Mouse (Mus musculus): ENCODE measurements around the gene Mrps23.

Mrps23 gene

DNA sequence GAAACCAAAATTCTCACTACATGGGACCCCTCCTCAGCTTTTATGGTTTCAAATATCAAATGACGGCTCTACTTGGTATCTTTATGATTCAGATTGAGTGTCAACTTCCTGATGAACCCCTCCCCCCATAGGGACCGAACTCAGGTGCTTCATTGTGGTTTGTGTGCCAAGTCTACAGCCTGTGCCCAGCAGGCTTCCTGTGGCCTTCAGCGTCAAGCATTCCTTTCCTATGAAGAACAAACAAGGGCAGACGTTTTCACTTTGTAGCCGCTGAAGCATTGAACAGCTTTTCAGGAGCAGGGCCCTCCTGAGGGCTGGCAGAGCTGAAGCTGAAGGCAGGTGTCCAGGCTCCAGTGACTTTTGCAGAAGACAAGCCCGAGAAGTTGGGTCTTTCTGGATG lies 9.6 kb downstream of the Mrps23 start:
- no peak for DNase-seq

DNA sequence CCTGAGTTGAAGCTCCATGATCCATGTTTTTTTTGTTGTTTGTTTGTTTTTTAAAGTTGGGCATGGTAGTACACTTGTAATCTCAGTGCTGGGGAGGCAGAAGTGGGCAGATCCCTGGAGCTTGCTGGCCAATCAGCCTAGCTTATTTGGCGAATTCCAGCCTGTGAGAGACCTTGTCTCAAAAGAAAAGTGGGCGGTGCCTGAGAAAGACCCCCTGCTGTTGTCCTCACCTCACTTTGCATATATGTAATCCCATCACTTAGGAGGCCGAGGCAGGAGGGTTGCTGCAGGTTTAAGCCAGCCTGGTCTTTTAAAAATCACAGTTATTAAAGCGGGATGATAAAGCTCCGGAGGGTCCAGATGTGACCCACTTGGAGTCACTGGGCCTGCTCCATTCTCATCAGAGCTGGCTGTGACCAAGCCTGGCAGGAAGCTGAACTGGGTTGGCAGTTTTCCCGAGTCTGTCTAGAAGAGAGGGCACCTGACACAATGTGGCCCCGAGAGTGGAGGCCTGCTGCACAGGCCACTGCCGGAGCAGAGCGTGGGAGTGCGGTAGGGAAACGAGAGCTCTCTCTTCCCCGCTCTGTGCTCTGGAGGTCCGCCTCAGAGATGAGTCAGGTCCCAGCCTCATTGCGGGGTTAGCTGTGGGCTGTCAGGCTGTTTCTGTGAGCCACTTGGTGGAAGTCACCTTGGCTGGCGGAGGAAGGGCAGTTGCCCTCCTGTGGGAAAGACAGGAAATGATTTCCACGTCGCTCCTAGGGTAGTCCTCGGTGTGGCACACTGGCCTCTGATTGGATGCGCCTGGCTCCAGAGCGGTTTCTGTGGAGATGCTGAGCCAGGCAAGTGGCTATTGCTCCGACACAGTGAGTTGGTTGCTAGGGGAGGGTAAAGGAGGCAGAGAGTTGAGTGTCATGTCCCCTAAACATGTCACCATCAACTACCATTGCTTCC lies 11.0 kb downstream of the Mrps23 start:
- DNase-seq, result peak; percentile 98

DNA sequence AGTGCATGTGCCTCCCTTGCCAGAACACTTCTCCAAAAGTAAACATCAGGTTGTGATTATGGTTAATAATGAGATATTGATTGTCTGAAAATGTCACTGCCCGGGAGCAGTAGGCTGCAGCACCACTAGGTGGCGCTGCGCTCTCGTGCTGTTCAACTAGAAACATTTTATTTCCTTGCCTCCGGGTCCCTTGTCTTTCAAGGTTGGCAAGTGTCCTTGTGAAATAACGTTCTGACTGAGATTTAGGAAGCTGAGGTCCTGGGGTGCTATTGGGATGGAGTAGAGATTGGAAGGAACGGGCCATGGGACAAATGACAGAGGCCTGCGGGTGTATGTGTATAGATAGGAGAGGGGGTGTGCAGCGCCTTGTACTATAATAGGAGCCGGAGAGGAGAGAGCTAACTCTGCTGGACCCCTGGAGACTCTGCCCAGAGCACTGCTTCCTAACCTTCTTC lies 12.1 kb downstream of the Mrps23 start:
- DNase-seq, result peak; percentile 92

DNA sequence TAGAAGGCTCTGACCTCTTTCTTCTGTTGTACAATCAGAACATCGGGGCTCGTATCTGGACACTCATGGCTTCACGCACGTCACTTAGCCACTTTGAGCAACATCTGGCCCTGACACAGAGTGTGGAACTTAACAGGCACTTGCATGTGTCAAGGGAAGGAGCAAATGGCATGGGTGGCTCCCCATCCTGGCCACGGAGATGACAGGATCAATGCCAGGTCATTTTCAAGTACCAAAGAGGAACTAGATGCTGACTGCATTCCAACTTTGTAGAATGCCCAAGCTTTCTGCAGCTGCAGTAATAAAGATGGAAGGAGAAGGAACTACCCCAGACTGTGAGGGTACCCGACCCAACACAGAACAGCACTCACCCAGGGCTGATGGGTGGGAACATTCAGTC lies 14.0 kb downstream of the Mrps23 start:
- peak; percentile 86 for DNase-seq

DNA sequence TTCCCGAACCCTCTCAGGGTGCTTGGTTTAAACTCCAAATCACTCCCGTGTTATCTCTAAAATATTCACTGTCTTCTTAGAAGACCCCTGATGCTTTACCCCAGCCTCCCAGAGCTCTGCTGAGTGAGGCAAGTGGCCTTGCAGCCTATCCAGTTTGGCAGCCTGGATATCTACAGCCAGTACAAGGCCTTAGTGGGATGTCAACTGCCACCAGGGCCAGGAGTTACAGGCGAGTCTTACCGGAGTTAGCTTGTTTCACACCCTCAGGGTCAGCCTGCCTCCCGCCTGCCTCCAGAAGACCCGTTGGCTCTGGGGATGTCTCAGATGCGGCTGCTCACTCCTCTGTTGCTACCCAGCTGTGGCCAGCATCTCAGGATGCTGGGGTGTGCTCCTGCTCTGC lies 14.4 kb downstream of the Mrps23 start:
- peak; percentile 89 for DNase-seq

DNA sequence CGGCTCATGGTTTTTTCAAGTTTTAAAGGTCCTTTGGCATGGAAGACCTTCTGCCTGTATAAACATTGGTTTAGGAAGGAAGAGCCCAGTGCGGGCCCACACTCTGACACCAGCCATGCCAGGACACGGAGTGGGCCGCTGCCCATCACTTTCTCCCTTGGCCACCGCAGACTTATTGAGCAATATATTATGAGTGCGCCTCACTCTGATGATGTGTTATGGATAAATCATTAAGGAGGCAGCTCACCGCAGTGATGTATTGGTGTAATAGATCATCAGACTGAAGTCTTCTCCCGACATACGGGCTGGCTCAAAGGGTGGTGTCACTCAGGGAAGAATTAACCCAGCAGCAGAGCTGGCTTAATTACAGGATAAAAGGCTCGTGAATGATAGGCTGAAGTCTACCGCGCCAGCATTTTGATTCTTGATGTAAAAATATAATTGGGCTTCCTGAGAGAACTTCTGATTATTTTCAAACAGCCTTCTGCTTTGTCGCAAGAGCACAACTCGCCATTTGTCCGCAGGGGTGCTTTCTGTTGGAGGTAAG lies 17.8 kb downstream of the Mrps23 start:
- peak; percentile 84 for DNase-seq

DNA sequence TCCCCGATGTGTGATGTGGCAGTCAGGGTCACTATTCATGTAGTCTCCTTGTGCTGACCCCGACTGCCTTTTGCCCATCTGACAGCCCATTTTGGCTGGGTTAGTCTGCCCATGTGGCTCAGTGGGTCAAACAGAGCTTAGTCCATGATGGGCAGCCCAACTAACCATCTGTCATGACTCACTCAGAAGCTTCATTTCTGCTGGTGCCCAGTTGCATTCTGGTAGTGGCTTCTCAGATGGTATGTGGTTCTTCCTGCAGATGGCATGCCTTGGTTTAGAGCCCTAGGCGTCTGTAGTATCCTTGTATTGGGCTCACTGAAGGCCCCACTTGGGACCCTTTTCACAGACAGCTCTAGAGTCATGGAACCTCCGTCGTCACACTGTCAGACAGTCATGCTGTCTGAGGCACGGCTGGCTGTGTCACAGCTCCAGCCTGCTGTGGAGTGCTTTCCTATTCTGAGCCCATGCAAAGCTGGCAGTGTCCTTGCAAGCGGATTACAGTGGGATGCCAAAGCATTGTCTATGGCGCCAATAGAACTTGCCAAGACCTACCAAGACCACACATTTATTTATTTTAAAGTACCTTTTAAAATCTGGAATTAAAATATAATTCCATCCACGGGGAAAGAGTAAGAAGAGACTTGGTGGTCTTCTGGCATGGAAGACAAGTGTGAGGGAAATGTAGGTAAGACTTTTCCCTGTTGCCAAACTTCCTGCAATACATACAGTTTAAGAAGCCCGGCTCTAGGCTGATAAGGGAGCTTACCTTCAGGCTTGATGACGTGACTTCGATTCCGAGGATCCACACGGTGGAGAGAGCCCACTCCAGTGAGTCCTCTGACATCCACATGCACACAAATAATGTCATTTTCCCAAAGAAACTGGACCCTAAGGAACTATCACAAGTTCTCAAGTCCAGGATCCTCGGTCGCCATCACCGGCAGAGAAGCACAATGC lies 23.1 kb downstream of the Mrps23 start:
- no peak for DNase-seq

DNA sequence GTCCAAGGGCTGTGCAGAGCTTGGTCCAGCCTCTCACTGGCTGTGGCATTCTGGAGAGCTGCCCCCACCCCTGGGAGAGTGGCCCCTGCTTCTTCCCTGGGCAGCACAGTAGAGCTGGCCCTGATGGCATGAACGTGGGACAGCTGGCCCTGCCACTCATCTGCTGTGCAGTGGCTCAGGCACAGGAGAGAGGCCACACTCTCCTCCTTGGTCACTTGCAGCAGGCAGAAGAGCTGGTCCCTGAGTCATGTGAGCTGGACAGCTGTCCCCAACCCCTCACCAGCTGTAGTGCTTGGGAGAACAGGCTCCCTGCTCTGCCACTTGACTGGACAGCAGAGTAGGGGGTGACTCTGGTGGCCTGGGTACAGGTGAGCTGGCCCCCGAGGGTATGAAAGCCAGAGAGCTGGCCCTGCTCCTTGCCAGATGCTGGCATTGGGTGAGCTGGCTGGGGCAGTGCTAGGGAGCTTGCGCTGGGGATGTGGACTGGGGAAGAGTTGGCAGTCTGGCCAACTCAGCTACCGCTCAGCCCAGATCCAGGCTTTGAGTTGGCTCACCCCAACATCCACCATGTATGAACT lies 27.1 kb downstream of the Mrps23 start:
- peak; percentile 93 for DNase-seq

DNA sequence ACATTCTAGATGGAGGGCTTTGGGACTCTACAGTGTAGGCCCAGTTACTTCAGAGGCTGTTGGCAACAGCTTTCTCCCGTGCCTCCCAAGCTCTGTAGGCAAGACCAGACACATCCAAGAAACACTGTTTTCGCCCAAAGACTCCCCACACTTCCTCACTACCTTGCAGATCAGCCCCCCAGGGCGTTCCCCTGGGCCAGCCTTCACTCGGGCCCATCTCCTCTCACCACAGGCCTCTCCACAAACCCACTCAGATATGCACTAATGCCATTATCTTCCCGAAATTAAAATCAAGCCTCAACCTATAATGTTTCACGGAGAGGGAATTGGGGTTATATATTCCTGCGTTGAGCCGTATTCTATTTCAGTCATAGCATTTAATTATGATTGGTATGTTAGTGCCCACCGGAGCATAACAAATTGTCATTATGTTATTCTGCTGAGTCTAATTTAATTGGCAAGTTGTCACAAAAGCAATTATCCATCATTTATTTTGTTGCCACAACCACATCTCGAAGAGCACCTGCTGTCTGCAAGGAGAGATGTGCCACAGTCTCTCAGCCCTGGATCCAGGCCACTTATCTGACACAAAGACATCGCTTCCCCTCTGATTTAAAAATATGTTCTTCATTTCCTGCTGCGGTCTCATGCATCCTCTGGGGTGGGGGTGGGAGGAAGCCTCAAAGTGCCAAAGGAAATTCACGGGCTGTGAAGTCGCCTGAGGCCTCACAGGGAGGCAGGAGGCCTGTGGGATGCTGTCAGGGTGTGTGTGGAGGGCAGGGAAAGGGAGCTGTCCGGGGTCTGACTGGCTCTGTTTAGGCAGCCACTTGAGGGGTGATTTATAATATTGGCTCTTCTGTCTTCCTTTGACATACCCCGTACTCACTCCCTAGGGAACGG lies 29.6 kb downstream of the Mrps23 start:
- peak; percentile 95 for DNase-seq

DNA sequence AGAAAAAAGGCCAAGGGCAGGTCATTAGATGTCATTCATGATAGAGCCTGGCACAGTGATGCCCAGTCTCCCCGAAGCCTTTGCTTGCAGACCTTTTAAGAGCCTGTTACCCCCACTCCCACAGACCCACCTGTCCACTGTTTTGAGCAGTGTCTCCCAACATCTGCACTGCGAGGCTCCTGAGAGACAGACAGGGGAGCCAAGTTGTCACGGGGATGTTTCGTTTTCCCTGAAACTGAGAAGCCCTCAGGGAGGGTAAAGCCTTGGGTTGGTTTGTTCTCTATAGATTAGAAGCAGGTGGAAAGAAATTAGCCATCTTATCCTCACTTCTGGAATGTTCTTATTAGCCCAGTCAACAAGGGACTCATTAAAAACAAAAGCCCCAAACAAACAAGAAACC lies 30.6 kb downstream of the Mrps23 start:
- peak; percentile 93 for DNase-seq

DNA sequence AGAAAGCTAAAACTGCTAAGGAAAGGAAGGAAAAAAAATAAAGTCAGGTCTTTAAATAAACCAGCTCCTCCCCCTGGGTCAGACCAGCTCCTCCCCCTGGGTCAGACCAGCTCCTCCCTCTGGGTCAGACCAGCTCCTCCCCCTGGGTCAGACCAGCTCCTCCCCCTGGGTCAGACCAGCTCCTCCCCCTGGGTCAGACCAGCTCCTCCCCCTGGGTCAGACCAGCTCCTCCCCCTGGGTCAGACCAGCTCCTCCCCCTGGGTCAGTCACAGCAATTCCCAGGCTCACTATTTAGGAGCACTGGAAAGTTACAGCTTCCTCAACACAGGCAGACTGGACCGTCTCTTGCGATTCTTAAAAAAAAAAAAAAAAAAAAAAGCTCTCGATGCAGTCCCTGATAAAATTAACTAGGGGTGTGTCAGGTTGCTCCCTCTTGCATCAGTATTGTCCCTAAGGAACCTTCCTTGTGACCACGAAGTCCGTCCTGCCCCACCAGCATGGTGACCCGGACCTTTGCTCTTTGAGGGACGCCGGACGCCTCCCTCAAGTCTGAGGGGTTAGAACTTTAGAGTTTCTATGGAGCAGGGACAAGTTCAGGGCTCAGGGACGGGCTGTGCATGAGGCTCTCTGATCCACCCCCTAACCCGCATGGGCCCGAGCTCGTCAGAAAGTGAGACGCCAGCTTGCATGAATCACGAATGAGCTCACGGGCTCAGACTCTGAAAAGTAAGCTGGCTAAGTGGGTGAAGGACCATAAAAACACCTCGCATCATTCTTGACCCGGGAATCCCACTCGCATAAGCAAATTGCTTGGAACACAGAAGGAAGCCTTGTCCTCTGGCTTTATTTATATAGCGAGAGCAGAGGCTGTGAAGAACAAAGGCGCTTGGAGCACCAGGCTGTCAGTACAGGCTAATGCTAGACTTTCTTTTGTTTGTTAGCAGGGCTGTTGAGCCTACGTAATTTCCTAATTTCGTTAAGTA lies 31.3 kb downstream of the Mrps23 start:
- peak; percentile 98 for DNase-seq

DNA sequence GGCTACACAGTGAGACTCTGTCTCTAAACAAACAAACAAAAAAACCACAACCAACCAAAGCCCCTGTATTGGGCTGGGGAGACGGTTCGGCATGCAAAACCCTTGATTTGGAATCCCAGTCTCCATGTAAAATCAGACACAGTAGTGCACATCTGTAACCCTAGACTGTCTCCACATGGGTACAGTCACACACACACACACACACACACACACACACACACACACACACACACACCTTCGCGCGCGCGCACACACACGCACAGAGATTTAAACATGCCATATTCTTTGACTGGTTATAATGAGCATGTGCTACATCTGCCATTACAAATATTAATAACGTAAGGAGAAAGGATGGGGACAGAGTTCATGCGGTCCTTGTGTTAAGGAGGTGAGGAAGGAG lies 36.1 kb downstream of the Mrps23 start:
- DNase-seq, result no peak

DNA sequence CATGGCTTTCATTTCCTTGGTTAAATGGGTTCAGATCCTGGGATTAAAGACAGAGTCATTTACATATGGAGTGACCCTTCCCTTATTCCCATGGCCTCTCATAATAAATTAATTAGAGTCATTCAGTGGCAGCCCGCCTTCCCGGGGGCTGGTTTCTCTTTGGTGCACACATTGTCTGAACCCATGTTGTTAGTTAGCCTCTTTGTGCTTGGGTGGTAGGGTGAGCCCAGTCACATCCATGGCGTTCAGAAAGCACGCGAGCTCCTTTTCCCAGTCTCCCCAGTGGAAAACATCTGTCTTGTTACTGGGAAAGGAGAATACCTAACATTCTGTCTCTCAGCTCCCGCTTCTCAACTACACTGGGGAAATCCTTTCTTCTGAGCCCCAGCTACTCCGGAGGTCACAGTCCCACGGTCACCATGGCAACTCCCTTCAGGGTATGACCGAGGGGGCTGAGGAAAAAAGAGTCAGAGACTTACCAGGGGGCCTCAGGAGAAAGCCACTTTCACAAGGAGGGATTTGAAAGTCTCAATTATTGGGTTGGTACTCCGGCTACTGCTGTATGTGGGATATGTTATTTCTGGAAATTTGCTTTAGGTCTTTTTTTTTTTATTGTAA lies 36.7 kb downstream of the Mrps23 start:
- DNase-seq, result no peak

DNA sequence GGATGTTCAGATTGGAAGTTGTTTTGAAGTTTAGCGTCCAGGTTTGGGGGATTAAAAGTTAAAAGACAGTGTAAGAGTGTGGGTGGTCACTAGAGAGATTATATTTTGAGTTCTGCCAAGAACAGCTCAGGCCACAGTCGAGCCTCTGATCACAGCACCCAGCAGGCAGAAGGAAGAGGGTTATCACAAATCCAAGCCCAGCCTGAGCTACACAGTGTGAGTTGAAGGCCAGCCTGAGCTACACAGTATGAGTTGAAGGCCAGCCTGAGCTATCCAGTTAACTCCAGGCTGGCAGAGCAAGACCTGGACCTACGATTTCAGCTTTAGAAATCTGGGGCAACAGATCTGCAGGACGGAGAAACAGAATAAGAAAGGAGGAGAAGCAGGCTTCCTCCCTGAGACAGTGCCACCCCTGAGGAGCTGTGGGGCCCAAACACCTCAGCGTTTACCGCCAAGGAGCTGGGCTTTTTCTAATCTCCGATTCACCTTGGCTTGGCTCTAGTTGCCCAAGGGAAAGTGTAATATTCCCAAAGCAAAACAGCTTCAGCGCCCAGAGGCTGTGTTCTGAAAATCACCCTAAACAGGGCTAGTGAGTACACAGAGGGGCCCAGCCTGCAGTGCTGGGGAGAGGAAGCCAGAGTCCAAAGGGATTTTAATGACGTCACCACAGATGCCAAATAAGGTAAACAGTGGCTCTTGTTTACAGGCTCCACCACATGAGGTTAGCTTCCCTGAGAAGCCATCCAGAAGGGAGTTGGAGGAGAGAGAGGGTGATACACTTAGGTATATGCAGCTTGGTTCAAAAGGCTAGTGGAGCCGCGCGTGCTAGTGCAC lies 37.5 kb downstream of the Mrps23 start:
- DNase-seq, result peak; percentile 95

DNA sequence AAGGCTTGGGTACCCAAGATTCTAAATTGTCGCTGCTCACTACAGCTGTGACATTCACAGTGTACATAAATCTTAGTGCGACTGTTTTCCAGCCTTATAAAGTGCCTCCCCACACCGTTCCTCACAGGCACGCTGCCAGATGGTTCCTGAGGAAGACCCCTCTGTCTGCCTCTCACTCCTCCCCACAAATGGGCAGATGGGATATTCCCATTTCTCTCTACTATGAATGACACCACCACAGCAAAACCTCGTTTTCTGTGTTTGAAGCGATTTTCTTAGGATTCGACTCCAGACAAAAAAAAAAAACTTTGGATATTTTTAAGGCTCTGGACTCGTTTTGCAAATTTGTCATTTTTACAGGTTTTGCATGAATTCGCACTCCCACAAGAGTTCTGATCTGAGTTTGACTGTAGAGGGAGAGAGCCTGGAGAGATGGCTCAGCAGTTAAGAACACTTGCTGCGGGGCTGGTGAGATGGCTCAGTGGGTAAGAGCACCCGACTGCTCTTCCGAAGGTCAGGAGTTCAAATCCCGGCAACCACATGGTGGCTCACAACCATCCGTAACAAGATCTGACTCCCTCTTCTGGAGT lies 41.5 kb downstream of the Mrps23 start:
- no peak for DNase-seq

DNA sequence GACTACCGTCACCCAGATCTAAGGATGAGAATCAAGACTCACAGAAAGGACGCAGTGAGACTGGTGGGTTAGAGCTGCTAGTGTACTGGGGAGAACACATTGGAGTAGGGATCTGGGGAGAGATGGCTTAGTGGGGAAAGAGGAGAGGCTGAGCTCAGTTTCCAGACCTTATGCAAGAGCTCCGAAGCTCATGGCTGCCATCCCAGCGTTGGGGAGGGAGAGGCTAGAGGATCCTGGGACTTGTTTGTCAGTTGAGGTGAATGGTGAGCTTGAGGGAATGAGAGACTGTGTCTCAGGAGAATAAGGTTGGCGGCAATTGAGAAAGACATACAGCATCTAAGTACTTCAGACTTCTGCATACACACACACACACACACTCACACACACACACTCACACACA lies 44.4 kb downstream of the Mrps23 start:
- no peak for DNase-seq

DNA sequence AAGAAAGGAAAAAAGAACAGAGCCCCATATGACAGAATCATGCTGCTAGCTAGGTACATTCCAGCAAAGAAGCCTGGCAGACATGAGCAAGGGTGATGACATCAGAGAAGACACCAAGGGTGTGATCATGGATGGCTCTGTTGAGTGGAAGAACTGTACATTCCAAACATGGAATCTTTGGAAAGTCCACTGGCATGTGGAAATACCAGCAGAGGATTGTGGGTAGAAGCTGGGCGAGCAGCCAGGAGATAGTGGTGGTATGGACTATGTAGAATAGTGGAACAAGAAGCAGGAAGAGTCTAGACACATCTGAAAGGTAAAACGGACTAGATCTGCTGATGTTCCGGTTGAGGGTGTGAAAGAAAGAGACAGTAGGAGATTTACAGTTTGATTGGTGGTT lies 46.4 kb downstream of the Mrps23 start:
- DNase-seq, result no peak

DNA sequence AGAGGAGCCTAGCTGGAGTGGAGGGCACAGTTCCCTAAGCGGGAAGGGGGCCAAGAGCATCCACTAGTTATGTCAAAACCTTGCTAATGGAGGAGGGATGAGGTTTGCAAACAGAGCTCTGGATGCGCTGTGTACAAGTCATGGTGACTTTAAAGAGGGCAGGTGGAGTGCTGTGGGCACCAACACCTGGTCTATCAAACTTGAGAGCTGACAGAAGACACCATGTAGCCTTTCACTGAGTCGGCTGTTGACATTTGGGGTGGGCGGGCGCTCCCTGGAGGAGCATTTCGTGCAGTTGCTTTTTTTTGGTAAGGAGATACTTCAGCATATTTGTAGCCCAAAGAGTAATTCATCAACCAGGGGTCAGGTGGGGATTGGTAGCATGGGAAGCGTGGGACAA lies 47.1 kb downstream of the Mrps23 start:
- DNase-seq, result no peak
